Mouse (Mus musculus) lung, postnatal 4 days (tissue): ENCODE data around the gene Ak1.

Source experiments
- DNase-seq, 2 experiments: peaks; one replicate each; pipeline ENCODE4 v3.0.0; 2021

The Ak1 gene

DNA sequence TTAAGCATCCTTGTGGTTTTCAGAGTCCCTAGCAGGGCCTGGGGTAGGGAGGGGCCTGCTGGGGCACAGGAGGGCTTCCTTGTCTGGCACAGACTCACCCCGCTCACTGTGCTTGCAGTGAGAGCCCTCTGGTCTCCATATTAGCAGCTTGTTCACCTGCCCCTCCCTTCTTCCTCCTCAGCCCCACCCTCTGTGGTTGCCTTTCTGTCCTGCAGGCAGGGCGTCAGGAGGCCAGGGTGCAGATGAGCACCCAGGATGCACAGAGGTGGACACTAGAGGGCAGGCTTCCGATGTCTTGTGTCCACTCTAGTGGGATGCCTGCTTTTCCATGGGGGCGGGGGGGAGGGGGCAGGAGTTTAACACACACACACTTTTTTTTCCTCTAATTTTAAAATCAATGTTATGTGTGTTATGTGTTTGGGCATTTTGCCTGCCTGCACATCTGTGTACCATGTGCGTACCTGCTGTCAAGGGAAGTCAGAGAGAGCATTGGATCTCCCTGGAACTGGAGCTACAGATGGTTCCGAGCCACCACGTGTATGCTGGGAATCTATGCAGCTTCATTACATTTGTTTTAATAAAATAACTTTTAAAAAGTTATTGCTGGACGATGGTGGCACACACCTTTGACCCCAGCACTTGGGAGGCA lies 20.0 kb upstream of the Ak1 start:
- DNase-seq = peak; percentile 67 to 69

DNA sequence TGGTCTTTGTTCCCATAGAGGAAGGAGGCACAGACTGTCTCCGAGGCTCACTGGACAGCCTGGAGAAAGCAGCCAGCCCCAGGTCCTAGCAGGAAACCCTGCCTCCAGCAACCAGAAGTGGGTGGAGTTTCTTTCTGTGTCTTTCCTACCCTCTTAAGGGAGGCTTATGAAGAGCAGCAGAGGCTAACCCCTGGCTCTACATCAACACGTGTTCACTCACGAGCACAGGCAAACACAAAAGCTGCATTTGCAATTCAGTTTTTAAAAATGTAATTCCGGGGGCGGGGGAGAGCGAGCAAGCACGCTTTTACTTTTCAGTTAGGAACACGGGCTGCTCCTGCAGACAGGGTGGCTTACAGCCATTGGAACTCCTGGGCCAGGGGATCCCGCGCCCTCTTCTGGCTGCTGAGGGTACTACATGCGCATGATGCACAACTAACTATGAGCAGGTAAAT lies 18.9 kb upstream of the Ak1 start:
- peak; percentile 86 to 92 for DNase-seq

- DNase-seq = no peak
Observed at GRCm38 (mm10) chr2:32604631-32605030, 16.9 kb upstream of the Ak1 start.

- peak; percentile 90 to 92 for DNase-seq
Observed at GRCm38 (mm10) chr2:32606161-32607142, 15.1 kb upstream of the Ak1 start.

DNA sequence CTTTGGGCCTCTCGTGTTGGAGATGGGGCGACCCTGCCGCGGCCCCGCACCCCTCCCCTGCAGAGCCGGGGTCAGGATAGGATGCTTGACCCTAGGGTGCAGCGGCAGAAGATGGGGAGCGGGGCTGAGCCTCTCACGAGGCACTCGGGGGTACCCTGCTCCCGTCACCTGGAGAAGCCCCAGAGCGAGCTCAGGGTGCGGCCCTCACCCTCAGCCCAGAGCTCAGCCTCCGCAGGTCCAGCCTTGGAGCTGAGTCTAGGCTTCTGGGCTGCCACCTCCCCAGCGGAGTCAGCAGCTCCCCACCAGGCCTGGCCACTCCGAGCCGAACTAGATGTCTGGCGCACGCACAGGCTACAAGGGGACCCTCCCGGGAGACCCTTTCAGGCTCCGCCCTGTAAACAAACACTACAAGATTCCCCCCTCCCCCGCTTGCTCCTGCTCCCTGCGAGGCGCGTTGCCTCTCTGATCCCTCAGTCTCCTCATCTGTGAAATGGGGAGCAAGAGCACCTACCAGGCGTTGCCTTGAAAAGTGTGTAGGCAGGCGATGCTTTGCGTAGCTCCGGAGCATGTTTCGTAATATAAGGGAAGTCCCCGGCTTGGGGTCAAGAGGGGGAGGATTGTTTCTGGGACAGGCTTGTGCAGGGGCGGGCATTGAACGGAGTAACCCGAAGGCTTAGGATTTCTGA lies 14.2 kb upstream of the Ak1 start:
- peak; percentile 56 for DNase-seq

DNA sequence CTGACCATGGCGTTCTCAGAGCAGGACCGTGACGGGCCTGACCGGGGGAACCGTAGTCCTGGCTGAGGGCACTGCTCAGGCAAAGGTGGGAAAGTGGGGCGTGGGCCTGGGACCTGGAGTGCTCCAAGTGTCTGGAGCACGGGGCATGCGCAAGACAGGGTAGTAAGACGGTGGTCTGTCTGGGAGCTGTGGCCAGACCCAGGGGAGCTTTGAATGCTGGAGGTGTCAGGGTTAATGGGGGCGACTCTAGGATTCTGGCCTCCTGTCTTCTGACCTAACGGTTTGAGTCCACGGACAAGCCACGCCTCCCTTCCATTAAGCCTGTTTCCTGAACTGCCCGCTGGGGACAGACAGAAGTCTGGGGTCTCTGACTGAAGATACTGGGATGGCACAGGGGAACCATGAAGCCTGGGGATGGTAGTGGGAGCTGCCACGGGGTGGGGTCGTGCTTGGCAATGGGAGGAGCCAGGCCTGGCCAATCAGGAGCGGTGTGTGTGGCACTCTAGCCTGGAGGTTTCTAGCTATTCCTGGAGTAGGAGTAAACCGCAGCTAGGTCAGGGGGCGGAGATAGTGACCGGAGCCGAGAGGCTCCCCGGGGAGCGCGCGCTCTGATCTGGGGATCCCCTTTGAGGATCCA lies 13.3 kb upstream of the Ak1 start:
- peak; percentile 73 to 75 for DNase-seq

DNA sequence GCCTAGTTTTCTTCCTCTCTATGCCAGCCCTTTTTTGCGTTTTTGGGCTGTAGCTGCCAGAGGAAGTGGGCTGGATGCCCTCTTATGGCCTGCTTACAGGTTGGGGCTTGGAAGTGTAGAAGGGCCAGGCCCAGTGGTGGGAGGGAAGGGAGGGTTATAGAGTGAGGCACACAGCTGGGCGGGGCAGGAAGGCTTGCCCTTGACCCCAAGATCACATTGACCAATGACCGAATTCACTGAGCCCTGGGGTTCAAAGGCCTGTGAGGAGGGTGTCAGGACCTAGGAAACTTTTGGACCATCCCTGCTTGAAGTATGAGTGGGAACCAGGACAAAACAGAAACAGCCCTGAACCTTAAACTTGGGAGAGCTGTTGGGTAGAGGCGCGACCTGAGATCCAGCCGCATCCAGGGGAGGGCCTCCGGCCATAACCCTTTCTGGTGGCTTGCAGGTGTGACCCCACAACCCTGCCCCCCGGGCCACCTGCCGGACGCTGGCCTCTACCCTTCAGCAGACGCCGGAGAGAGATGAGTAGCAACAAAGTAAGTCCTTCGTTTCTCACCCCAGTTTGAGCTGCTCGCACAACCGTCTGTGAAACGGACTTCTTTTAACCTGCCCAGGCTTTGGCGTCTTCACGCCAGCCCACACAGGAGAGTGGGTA lies 12.7 kb upstream of the Ak1 start:
- no peak for DNase-seq

DNA sequence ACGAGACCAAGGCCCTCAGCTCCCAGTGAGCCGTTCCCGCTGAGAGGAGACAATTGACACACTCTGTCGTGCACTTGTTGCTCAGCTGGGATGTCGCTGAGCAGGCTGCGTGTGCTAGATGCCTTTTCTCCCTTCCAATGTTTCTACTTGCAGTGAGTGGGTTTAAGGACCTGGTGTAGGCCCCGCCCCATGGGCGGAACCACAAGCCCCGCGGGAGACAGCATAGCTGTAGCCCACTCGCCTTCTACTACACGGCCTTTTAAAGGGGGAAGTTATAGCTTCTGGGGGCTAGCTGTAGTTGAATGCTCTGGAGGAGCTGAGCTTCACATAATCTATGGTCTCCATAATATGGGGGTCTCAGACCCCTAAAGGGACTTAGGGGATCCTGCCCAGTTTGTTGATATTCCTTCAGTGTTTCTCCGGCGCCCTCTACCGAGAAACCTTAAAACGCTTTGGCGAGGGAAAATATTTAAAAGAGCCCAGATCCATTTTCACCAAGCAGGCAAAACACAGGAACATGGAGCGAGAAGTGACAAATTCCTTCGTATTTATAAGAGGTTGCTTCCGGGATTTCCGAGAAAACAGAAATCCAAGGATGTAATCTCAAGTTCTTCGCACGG lies 10.8 kb upstream of the Ak1 start:
- DNase-seq = peak; percentile 65 to 75

GRCm38 (mm10) chr2:32612274-32612673 lies 9.3 kb upstream of the Ak1 start:
- no peak for DNase-seq

DNA sequence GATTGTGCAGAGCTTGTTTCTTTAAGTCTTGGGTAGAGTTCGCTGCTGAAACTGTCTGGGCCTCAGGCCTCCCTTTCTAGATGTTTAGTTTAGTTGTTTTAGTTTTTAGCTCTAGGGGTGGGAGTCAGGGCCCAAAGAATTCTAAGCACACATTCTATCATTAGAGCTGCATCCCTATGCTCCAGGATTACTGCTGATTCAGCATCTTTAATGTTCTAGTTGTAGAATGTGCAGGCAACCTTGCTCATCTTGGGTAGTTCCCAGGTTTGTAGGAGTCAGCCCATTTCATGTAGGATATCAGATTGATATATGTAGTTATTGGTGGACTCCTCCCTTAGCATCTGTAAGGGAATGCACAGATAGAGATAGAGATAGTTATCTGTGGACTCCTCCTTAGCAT lies 4.4 kb upstream of the Ak1 start:
- no peak for DNase-seq

GRCm38 (mm10) chr2:32617601-32618000 lies 4.0 kb upstream of the Ak1 start:
- no peak for DNase-seq

GRCm38 (mm10) chr2:32618051-32618450 lies 3.5 kb upstream of the Ak1 start:
- no peak for DNase-seq

DNA sequence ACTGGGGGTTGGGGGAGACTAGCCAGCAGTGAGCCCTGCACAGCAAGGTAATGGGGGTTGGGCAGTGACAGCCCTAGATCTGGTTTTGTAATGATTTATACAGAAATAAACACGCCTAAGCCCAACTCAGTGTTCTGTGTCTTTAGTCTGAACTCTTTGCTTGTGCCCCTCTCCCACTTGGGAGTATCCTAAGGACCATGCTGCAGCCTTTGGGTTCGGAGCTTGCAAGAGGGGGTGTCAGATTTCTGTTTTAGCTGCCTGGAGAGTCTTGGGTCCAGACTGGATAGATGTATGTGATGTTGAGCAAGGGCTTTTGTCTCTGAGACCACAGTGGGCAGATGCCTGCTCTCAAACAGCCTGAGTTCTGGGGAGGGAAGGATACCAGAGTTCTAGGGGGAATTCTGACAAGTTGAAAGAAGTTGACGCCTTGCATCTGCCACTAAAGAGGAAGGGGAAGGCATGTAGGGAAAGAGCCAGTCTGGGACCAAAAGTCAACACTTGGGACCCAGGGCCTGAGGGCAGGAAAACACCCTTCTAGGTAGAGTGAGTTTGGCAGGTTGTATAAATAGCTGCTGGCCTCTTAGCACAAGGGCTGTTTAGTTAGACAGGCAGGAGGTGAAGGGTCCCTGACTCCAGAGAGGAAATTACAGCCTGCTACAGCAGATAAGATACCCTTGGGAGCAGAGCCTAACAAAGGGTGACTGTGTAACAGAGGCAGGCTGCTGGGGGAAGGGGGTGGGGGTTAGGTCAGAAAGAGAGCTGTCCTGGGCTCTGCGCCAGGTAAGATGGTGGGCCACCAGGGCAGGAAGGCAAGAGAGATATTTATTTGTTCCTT lies 659 bp upstream of the Ak1 start:
- peak; percentile 75 to 86 for DNase-seq

DNA sequence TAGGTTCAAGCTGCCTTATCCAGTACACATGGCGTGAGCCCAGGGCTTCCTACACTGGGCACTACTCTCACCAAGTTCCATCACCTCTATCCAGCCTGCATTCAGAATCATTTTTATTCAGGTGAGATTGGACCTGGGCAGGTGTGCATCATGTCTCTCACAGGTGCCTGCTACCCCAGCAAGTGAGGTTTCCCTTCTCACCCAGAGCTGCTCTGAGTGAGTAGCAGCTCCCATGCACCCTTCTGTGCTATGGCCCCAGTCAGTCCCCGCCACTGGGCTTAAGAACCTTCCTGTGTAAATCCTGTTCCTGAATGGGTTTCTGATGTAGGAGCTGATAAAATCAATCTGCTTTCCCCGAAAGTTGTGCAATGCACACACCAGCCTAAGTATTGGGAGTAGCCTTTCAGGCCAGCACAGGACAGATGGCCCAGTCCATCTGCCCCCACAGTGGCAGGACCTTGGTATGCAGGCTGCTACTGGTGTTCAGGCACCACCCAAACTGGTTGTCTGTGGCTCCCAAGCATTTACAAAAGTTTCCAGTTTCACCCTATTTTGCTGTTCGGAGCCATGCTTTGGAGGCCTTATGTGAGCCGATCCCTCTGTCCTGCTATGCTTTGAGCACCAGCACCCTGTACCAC lies 2.7 kb downstream of the Ak1 start:
- DNase-seq = no peak

DNA sequence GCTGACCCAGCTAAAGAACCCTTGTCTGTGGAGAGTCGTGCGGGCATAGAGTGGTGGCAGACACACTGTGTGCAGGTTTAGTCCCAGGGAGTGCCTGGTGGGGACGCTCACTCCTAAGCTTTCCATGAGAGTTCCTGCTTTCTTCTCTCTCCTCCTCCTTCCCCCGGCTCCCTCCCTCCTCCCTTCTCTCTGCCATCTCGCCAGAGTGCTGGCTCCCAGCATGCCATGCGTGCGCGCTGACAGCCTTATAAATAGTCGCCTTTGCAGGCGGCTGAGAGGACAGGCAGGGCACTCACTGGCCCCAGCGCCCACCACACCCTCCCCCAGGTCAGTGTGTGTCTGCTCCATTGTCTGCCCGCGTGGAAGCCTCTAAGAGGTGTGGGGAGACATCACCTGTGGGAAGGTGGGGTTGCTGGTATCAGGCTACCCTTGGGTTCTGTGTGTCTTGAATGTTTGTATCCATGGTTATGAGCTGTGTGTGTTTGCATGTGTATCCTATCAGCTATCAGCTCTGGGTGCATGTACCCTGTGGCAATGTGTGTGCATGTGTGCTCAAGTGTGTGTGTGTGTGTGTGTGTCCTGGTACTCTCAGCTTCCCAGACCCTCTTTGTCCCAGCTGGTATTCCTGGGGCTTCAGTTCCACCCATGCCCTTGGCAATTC lies 3.8 kb downstream of the Ak1 start:
- DNase-seq = peak; percentile 79 to 86

DNA sequence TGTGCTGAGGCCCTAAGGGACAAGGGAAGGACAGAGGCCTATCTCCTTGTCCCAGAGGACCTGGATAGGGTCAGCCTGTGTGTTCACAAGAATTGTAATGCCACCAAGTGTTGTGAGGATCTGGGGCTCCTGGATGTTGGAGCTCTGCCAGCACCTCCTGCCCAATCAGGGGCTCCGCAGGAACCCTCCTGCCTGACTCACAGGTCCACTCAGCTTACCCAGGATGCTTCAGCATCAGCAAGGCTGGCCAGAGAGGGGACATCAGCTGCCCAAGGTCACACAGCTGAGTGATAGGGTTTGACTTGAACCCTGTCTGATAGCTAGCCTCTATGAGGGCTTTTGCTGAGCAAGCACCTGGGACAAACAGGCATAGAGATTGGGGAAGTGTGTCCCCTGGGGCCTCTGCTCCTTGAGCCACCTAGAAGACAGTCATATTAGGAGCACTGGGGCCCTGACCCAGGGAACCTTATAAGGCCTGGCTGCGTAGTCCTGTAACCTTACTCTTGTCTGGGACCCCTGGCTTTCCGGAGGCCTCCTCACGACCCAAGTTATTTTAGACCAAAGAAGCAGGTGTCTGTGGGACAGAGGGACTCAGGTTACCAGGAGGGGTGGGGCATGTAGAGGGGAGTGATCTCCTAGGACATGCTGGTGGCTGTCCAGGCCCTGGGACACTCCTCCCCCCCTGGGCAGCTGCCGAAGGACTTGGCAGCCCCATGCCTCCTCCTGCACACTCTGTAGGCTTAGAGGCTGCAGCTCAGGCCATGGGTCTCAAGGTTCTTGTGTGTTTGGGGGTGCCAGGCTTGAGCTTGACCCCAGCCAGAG lies 4.5 kb downstream of the Ak1 start:
- peak; percentile 44 to 74 for DNase-seq

- peak in 1 of 2 experiments; percentile 41 for DNase-seq
Observed at GRCm38 (mm10) chr2:32627266-32628043, 5.9 kb downstream of the Ak1 start.

- DNase-seq = peak in 1 of 2 experiments; percentile 44
Observed at GRCm38 (mm10) chr2:32628044-32628550, 6.5 kb downstream of the Ak1 start.
